ENCODE assay signal across 8 mouse cellular contexts in the genomic region with DNA sequence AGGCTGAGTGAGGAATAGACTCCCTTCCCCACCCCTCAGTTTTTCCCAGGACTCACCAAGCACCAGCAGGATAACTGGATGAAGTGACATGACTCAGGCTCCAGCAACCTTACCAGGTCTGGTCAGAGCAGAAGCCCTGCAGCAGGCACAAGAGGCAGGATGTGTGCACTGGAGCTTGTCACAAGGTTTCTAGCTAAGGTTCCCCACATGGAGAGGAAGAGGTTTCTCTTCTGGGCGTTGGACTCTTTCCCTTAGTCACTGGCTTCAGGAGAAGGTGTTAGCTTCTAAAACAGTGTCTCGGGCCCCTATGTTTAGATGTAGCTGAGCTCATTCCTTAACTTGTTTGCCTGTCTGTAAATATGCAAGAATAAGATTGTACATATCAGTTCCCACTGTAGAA. TPM values are rescaled to one million over a fixed set of nuclear protein-coding genes. Genes with fewer than 3 reads are reported as not detected.
DNase-seq lines count a peak whose midpoint lies in the region; ATAC-seq lines count a peak whose summit lies in the region.
"Had no signal": no experiment of that assay in that cellular context is flagged by ENCODE, and none has a peak within 500 bp of the region (broad histone marks: within the 10 kb centered on the region; RNA-seq: fewer than 3 reads in every experiment).

TSS of gene Lair1 (minus strand) at position 192 of the 400 bp plus-strand sequence.

- intact Hi-C loops in gastrocnemius, postnatal 36 days (cut with DNase I) = no loop called here

- DNase-seq in spleen, postnatal 36 days (ENCODE audit: low spot score in 2 of 2) = peak; percentile 44 to 53
- no peak for DNase-seq in spleen, postnatal 4 days (ENCODE audit: low spot score in 2 of 2)
- DNase-seq in gastrocnemius, postnatal 36 days = no peak
- DNase-seq in gastrocnemius, adult 18-20 months (ENCODE audit: low spot score) = no peak
- DNase-seq in cerebellum, postnatal 36 days = no peak
- DNase-seq: kidney, adult 11 months had no signal

- ATAC-seq in erythroblast, adult 5-6 weeks (replicated peaks; ENCODE audit: low FRiP score, poor library complexity, severe bottlenecking) = peak; percentile 62; the same call in 1 of the 2 replicates
- peak; percentile 93 for ATAC-seq in megakaryocyte-erythroid progenitor cell, adult 5-6 weeks (replicated peaks; ENCODE audit: low FRiP score, low TSS enrichment, poor library complexity, severe bottlenecking)

RNA-seq across cellular contexts. Expression of gene Lair1, which starts in this region (rescaled TPM):
- total RNA-seq in erythroblast, adult 5-6 weeks (2015; ENCODE audit: low replicate concordance) = 16.5 and 25.6 TPM in 2 replicates
- 9.6 and 13.4 TPM in 2 replicates for total RNA-seq in erythroblast, adult 5-6 weeks (2017; ENCODE audit: low replicate concordance)
- 10.6 and 13.4 TPM in 2 replicates for total RNA-seq in megakaryocyte-erythroid progenitor cell, adult 5-6 weeks (2014; fragmentation: Nextera tagmentation)
- total RNA-seq in megakaryocyte-erythroid progenitor cell, adult 5-6 weeks (2017) = 7.2 and 22.0 TPM in 2 replicates
- under 1 TPM; 0.08 to 0.54 TPM for total RNA-seq in gastrocnemius, postnatal 36 days (2021)
- total RNA-seq in gastrocnemius, adult 18-20 months (2021) = under 1 TPM in 1 of 2 experiments, not detected in 1; 0.97 TPM

Comparison
In these comparisons a context has a peak if more than half of its experiments do, and no peak if none do; other contexts are left out.
1. RNA of gene Lair1 (total RNA-seq): 9.6 to 25.6 TPM in erythroblast, adult 5-6 weeks and 7.2 to 22.0 TPM in megakaryocyte-erythroid progenitor cell, adult 5-6 weeks; 0.97 TPM in gastrocnemius, adult 18-20 months and 0.08 to 0.54 TPM in gastrocnemius, postnatal 36 days; every median in the first group is over 4 times any median in the second.
2. DNase-seq: peak in spleen, postnatal 36 days (2 of 2); none in spleen, postnatal 4 days (0 of 2), gastrocnemius, postnatal 36 days (0 of 2), gastrocnemius, adult 18-20 months (single experiment) and cerebellum, postnatal 36 days (0 of 2).